ENCODE assay signal across 8 mouse cellular contexts in the genomic region with DNA sequence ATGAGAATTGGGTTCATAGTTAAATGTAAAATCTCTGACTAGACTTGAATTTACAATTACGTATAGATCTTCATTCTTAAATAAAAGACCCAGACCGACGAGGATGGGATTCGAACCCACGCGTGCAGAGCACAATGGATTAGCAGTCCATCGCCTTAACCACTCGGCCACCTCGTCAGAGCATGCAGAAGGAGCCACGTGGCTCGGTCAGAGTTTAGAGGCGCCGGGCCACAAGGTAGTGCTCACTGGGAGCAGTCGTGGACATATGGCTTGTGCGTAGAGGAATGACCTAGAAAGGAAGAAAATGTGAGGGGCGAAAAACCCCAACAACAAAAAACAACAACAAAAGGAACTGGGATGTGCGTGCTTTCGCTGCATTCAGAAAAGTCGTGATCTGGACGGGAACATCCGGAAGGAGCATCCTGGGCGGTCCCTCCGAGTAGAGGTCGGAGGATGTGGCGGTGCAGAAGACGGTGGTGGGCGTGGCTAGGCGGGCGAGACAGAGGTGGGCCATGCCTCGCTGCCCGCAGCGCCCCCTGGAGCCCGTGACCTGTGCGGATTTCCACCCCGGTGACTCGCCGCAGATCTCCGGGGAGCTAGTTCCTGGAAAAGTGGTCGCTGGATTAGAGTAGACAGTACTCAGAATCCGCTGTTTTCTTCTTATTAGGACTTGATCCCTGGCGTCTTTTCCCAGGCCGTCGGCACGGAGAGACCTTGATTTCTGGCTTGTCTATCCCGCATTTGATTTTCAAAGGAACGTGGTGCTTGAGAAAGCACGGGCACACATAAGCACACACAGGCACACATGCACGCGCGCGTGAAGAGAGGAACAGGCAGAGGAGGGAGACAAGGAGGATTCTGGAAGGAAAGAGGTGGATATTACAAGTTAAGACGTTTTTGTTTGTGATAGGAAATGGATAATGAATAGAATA. TPM values are rescaled to one million over a fixed set of nuclear protein-coding genes. Genes with fewer than 3 reads are reported as not detected.
A peak's percentile ranks its signal among the peaks of the same experiment; 100 is the strongest.
DNase-seq lines count a peak whose midpoint lies in the region; ATAC-seq and TF ChIP-seq lines count a peak whose summit lies in the region.

No protein-coding gene starts in this region.

- DNase-seq in c-Kit-positive CD71-positive TER-119-positive erythroid progenitor cells, embryonic 14.5 days (ENCODE audit: low spot score): peak; percentile 91
- peak; percentile 88 for DNase-seq in heart, postnatal 0 days (ENCODE audit: low spot score)
- peak; percentile 89 to 96 for DNase-seq in kidney, postnatal 36 days
- peak; percentile 94 for DNase-seq in neural tube, embryonic 11.5 days (ENCODE audit: low spot score)

- H3K27ac ChIP-seq in forebrain, embryonic 12.5 days: peak overlapping the region; percentile 83
- peak overlapping the region; percentile 62 for H3K27ac ChIP-seq in heart, postnatal 0 days (ENCODE audit: low read depth)
- H3K27ac ChIP-seq in liver, embryonic 15.5 days (replicated peaks): peak overlapping the region; percentile 65
- H3K27ac ChIP-seq in neural tube, embryonic 11.5 days (ENCODE audit: low read depth, low read length): peak overlapping the region; percentile 68
- peak overlapping the region; percentile 85 for H3K27ac ChIP-seq in stomach, embryonic 16.5 days (ENCODE audit: low read length)

- peak overlapping the region; percentile 80 for H3K4me3 ChIP-seq in E14TG2a.4 (replicated peaks; ENCODE audit: low read length)
- peak overlapping the region; percentile 48 for H3K4me3 ChIP-seq in forebrain, embryonic 12.5 days (replicated peaks)
- H3K4me3 ChIP-seq in heart, postnatal 0 days (ENCODE audit: low read depth, low read length): peak overlapping the region; percentile 55
- H3K4me3 ChIP-seq in liver, embryonic 15.5 days (replicated peaks): peak overlapping the region; percentile 61
- H3K4me3 ChIP-seq in neural tube, embryonic 11.5 days (ENCODE audit: low read depth, low read length): peak overlapping the region; percentile 40
- H3K4me3 ChIP-seq in stomach, embryonic 16.5 days (replicated peaks; ENCODE audit: low read length): peak overlapping the region; percentile 64

- H3K9me3 ChIP-seq in E14TG2a.4 (ENCODE audit: low read length): no peaks in the 10 kb centered on the region
- no peaks in the 10 kb centered on the region for H3K9me3 ChIP-seq in forebrain, embryonic 12.5 days
- H3K9me3 ChIP-seq in heart, postnatal 0 days (replicated peaks; ENCODE audit: control insufficient read depth, low read length): no peaks in the 10 kb centered on the region
- H3K9me3 ChIP-seq in liver, embryonic 15.5 days (replicated peaks): no peaks in the 10 kb centered on the region
- H3K9me3 ChIP-seq in neural tube, embryonic 11.5 days (ENCODE audit: control insufficient read depth, low read length): no peaks in the 10 kb centered on the region
- no peaks in the 10 kb centered on the region for H3K9me3 ChIP-seq in stomach, embryonic 16.5 days (replicated peaks; ENCODE audit: control insufficient read depth, low read length)

- H3K36me3 ChIP-seq in E14TG2a.4 (ENCODE audit: insufficient read depth, low read length): no peaks in the 10 kb centered on the region
- no peaks in the 10 kb centered on the region for H3K36me3 ChIP-seq in forebrain, embryonic 12.5 days (replicated peaks)
- H3K36me3 ChIP-seq in heart, postnatal 0 days (replicated peaks; ENCODE audit: control insufficient read depth, insufficient read depth, low read length): no peaks in the 10 kb centered on the region
- H3K36me3 ChIP-seq in liver, embryonic 15.5 days (replicated peaks): no peaks in the 10 kb centered on the region
- no peaks in the 10 kb centered on the region for H3K36me3 ChIP-seq in neural tube, embryonic 11.5 days (ENCODE audit: control insufficient read depth, insufficient read depth, low read length)
- H3K36me3 ChIP-seq in stomach, embryonic 16.5 days (ENCODE audit: control insufficient read depth, insufficient read depth, low read length): no peaks in the 10 kb centered on the region

- peak; percentile 37; the same call in 1 of the 2 replicates for TF ChIP-seq CTCF in E14TG2a.4 (conservative IDR thresholded peaks at IDR 0.05; ENCODE audit: low read length)
- peak; percentile 75 for TF ChIP-seq CTCF in heart, postnatal 0 days (IDR thresholded peaks at IDR 0.05; ENCODE audit: low read depth)

- TF ChIP-seq EP300 in heart, postnatal 0 days (IDR thresholded peaks at IDR 0.05; ENCODE audit: low read depth): 0 out of 2 replicates have a peak, but pooled peaks have one; percentile 74

- peak; percentile 95 for ATAC-seq in forebrain, embryonic 12.5 days (ENCODE audit: low FRiP score)
- ATAC-seq in heart, postnatal 0 days (ENCODE audit: insufficient read depth, low read depth): peak; percentile 95
- peak; percentile 95 for ATAC-seq in liver, embryonic 15.5 days (ENCODE audit: insufficient read depth)
- peak; percentile 95 for ATAC-seq in neural tube, embryonic 11.5 days (ENCODE audit: insufficient read depth, low FRiP score, low TSS enrichment)
- peak; percentile 96 for ATAC-seq in stomach, embryonic 16.5 days (ENCODE audit: insufficient read depth, low FRiP score)

- H3K27me3 ChIP-seq in E14TG2a.4 (ENCODE audit: insufficient read depth, low read length): peaks cover 14% of the 10 kb centered on the region
- no peaks in the 10 kb centered on the region for H3K27me3 ChIP-seq in forebrain, embryonic 12.5 days
- H3K27me3 ChIP-seq in heart, postnatal 0 days (ENCODE audit: control insufficient read depth, insufficient read depth, low read length): no peaks in the 10 kb centered on the region
- no peaks in the 10 kb centered on the region; the same call in 1 of the 2 replicates for H3K27me3 ChIP-seq in liver, embryonic 15.5 days
- H3K27me3 ChIP-seq in neural tube, embryonic 11.5 days (ENCODE audit: control insufficient read depth, insufficient read depth, low read length): no peaks in the 10 kb centered on the region
- H3K27me3 ChIP-seq in stomach, embryonic 16.5 days (ENCODE audit: control insufficient read depth, insufficient read depth, low read length): no peaks in the 10 kb centered on the region

- H3K4me1 ChIP-seq in E14TG2a.4 (replicated peaks; ENCODE audit: low read depth, low read length): peaks cover 33% of the 10 kb centered on the region
- H3K4me1 ChIP-seq in forebrain, embryonic 12.5 days: peaks cover 3% of the 10 kb centered on the region; the same call in 1 of the 2 replicates
- H3K4me1 ChIP-seq in heart, postnatal 0 days (ENCODE audit: control insufficient read depth, insufficient read depth): no peaks in the 10 kb centered on the region; the same call in 1 of the 2 replicates
- H3K4me1 ChIP-seq in liver, embryonic 15.5 days (replicated peaks): peaks cover 37% of the 10 kb centered on the region
- no peaks in the 10 kb centered on the region for H3K4me1 ChIP-seq in neural tube, embryonic 11.5 days (ENCODE audit: control insufficient read depth, insufficient read depth, low read length)
- H3K4me1 ChIP-seq in stomach, embryonic 16.5 days (ENCODE audit: control insufficient read depth, insufficient read depth, low read length): no peaks in the 10 kb centered on the region

- under 1% methylated on average over 52 of the region's 52 CpGs for WGBS in forebrain, embryonic 12.5 days
- WGBS in heart, postnatal 0 days: under 1% methylated on average over 52 of the region's 52 CpGs
- under 1% methylated on average over 52 of the region's 52 CpGs for WGBS in liver, embryonic 15.5 days (ENCODE audit: insufficient replicate concordance)
- WGBS in neural tube, embryonic 11.5 days: under 1% methylated on average over 52 of the region's 52 CpGs
- under 1% methylated on average over 52 of the region's 52 CpGs for WGBS in stomach, embryonic 16.5 days

- peak overlapping the region; percentile 58 for H3K4me2 ChIP-seq in forebrain, embryonic 12.5 days
- H3K4me2 ChIP-seq in heart, postnatal 0 days (ENCODE audit: low read depth, low read length): peak overlapping the region; percentile 76
- peak overlapping the region; percentile 88 for H3K4me2 ChIP-seq in liver, embryonic 15.5 days
- peak overlapping the region; percentile 51 for H3K4me2 ChIP-seq in neural tube, embryonic 11.5 days (ENCODE audit: low read depth)
- H3K4me2 ChIP-seq in stomach, embryonic 16.5 days (ENCODE audit: low read depth, low read length): peak overlapping the region; percentile 80

- H3K9ac ChIP-seq in forebrain, embryonic 12.5 days: peak overlapping the region; percentile 63
- H3K9ac ChIP-seq in heart, postnatal 0 days (replicated peaks; ENCODE audit: low read depth, low read length): peak overlapping the region; percentile 40
- H3K9ac ChIP-seq in liver, embryonic 15.5 days: peak overlapping the region; percentile 54
- peak overlapping the region; percentile 50 for H3K9ac ChIP-seq in neural tube, embryonic 11.5 days (ENCODE audit: low read length)
- H3K9ac ChIP-seq in stomach, embryonic 16.5 days (ENCODE audit: low read length): peak overlapping the region; percentile 80

RNA-seq across cellular contexts. Expression of gene Hist1h2bj, which starts 7.8 kb away (rescaled TPM):
- 13.1 and 15.8 TPM in 2 replicates for polyA plus RNA-seq in forebrain, embryonic 12.5 days (2016; fragmentation: Nextera tagmentation; extraction: Ambion mirVana)
- total RNA-seq in heart, postnatal 0 days (2014; rRNA removed; ENCODE audit: low replicate concordance): 1,225 and 1,316 TPM in 2 replicates
- 1.7 and 3.1 TPM in 2 replicates for polyA plus RNA-seq in heart, postnatal 0 days (2015; fragmentation: Nextera tagmentation; extraction: Ambion mirVana)
- polyA plus RNA-seq in liver, embryonic 15.5 days (2015; fragmentation: Nextera tagmentation; extraction: Ambion mirVana): 17.5 and 18.4 TPM in 2 replicates
- polyA plus RNA-seq in neural tube, embryonic 11.5 days (2014; fragmentation: Nextera tagmentation; extraction: Ambion mirVana): 12.4 and 13.1 TPM in 2 replicates
- 5.6 and 10.3 TPM in 2 replicates for polyA plus RNA-seq in stomach, embryonic 16.5 days (2015; fragmentation: Nextera tagmentation; extraction: Ambion mirVana)

RNA-seq across cellular contexts. Expression of gene Hist1h2ag, which starts 8.1 kb away (rescaled TPM):
- 82.7 and 84.6 TPM in 2 replicates for polyA plus RNA-seq in forebrain, embryonic 12.5 days (2016; fragmentation: Nextera tagmentation; extraction: Ambion mirVana)
- total RNA-seq in heart, postnatal 0 days (2014; rRNA removed; ENCODE audit: low replicate concordance): 658 and 1,026 TPM in 2 replicates
- 7.6 and 7.9 TPM in 2 replicates for polyA plus RNA-seq in heart, postnatal 0 days (2015; fragmentation: Nextera tagmentation; extraction: Ambion mirVana)
- 13.0 and 22.6 TPM in 2 replicates for polyA plus RNA-seq in liver, embryonic 15.5 days (2015; fragmentation: Nextera tagmentation; extraction: Ambion mirVana)
- 51.6 and 61.4 TPM in 2 replicates for polyA plus RNA-seq in neural tube, embryonic 11.5 days (2014; fragmentation: Nextera tagmentation; extraction: Ambion mirVana)
- polyA plus RNA-seq in stomach, embryonic 16.5 days (2015; fragmentation: Nextera tagmentation; extraction: Ambion mirVana): 17.8 and 25.3 TPM in 2 replicates

RNA-seq across cellular contexts. Expression of gene Hist1h4i, which starts 9.7 kb away (rescaled TPM):
- 44.5 and 46.9 TPM in 2 replicates for polyA plus RNA-seq in forebrain, embryonic 12.5 days (2016; fragmentation: Nextera tagmentation; extraction: Ambion mirVana)
- 29.3 and 34.1 TPM in 2 replicates for total RNA-seq in heart, postnatal 0 days (2014; rRNA removed; ENCODE audit: low replicate concordance)
- polyA plus RNA-seq in heart, postnatal 0 days (2015; fragmentation: Nextera tagmentation; extraction: Ambion mirVana): 4.0 and 4.2 TPM in 2 replicates
- polyA plus RNA-seq in liver, embryonic 15.5 days (2015; fragmentation: Nextera tagmentation; extraction: Ambion mirVana): 40.8 and 42.0 TPM in 2 replicates
- 25.5 and 29.2 TPM in 2 replicates for polyA plus RNA-seq in neural tube, embryonic 11.5 days (2014; fragmentation: Nextera tagmentation; extraction: Ambion mirVana)
- 13.4 and 15.5 TPM in 2 replicates for polyA plus RNA-seq in stomach, embryonic 16.5 days (2015; fragmentation: Nextera tagmentation; extraction: Ambion mirVana)

RNA-seq across cellular contexts. Expression of gene Hist1h2bk, which starts 15.2 kb away (rescaled TPM):
- polyA plus RNA-seq in forebrain, embryonic 12.5 days (2016; fragmentation: Nextera tagmentation; extraction: Ambion mirVana): 10.0 and 10.5 TPM in 2 replicates
- 563 and 573 TPM in 2 replicates for total RNA-seq in heart, postnatal 0 days (2014; rRNA removed; ENCODE audit: low replicate concordance)
- 0.34 TPM in 1 of 2 replicates, not detected in the other for polyA plus RNA-seq in heart, postnatal 0 days (2015; fragmentation: Nextera tagmentation; extraction: Ambion mirVana)
- polyA plus RNA-seq in liver, embryonic 15.5 days (2015; fragmentation: Nextera tagmentation; extraction: Ambion mirVana): 4.4 and 5.4 TPM in 2 replicates
- polyA plus RNA-seq in neural tube, embryonic 11.5 days (2014; fragmentation: Nextera tagmentation; extraction: Ambion mirVana): 6.2 and 10.8 TPM in 2 replicates
- 2.6 and 4.0 TPM in 2 replicates for polyA plus RNA-seq in stomach, embryonic 16.5 days (2015; fragmentation: Nextera tagmentation; extraction: Ambion mirVana)

RNA-seq across cellular contexts. Expression of gene Hist1h2ah, which starts 15.5 kb away (rescaled TPM):
- polyA plus RNA-seq in forebrain, embryonic 12.5 days (2016; fragmentation: Nextera tagmentation; extraction: Ambion mirVana): 7.0 and 22.0 TPM in 2 replicates
- 48.9 and 128 TPM in 2 replicates for total RNA-seq in heart, postnatal 0 days (2014; rRNA removed; ENCODE audit: low replicate concordance)
- polyA plus RNA-seq in heart, postnatal 0 days (2015; fragmentation: Nextera tagmentation; extraction: Ambion mirVana): 1.9 TPM in 1 of 2 replicates, not detected in the other
- 9.5 and 11.4 TPM in 2 replicates for polyA plus RNA-seq in liver, embryonic 15.5 days (2015; fragmentation: Nextera tagmentation; extraction: Ambion mirVana)
- 6.6 and 16.2 TPM in 2 replicates for polyA plus RNA-seq in neural tube, embryonic 11.5 days (2014; fragmentation: Nextera tagmentation; extraction: Ambion mirVana)
- 10.9 TPM in 1 of 2 replicates, not detected in the other for polyA plus RNA-seq in stomach, embryonic 16.5 days (2015; fragmentation: Nextera tagmentation; extraction: Ambion mirVana)

Comparison
In these comparisons a context has a peak if more than half of its experiments do, and no peak if none do; other contexts are left out.
1. Peak in every context shown above with its lines: DNase-seq, ATAC-seq, H3K4me3 ChIP-seq and H3K27ac ChIP-seq.